Mouse (Mus musculus) urinary bladder, postnatal 14 days (tissue): ENCODE results near the gene Coq4.
"Not testable (repeated sequence)": the region's sequence is repeated elsewhere in the genome, so short reads cannot be mapped to it uniquely, and the experiment has no call there.

Experiments used
- DNase-seq: peaks from one replicate; pipeline ENCODE4 v3.0.0; 2021; ENCODE audit warnings: low spot score

The Coq4 gene

DNA sequence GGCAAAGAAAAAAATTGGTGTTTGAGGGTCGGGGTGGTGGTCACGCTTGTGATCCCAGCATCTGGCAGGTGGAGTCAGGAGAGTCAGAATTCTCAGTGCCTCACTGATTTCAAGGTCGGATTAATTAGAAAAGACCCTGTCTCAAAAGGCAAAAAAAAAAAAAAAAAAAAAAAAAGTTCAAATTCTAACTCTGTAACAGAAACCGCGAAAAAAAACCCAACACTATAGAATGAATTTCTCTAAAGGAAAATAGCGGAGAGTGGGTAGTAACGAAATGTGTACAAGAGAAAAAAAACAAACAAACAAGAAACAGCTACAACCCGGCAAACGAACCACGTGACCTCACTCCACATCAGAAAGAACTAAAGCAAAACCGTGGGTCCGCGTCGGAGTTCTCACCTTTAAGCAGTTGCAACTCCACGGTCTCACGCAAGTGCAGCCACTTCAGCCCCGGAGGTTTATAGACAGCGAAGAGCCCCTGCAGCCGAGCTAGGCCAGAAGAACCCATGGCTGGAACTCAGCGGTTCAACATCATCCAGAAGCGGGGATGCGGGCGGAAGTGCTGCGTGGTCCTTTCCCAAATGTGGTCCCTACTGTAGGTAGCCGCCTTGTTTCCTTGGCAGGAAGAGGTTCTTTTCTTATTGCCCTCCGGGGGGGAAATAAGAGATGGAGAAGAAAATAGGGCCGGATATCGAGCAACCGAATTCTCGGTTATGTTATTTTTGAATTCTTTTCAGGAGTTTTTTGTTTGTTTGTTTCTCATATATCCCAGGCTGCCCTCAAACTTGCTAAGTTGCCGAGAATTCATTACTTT is at the start of gene Coq4:
Coq4 (plus strand) TSS at position 390 of the 814 bp plus-strand sequence.
- peak; percentile 90 for DNase-seq

DNA sequence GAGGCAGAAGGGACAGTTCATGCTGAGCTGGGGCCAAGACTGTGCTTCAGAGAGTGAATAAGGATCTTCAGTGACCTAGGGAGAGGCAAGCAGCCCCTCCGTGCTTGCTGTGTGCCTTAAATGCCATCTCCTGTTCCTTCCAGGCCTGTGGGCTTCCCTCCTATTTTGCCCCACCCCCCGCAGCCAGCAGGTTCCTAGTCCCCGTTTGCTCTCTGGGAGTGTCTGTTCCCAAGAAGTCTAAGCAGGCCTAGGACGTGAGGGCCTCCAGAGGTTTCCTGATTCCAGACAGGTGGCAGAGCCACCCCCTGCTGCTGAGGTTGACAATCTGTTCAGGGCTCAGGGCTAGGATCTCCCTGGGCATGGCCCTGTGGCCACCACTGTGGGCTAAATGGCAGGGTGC is 48.5 kb upstream of the Coq4 start:
- DNase-seq, result no peak

DNA sequence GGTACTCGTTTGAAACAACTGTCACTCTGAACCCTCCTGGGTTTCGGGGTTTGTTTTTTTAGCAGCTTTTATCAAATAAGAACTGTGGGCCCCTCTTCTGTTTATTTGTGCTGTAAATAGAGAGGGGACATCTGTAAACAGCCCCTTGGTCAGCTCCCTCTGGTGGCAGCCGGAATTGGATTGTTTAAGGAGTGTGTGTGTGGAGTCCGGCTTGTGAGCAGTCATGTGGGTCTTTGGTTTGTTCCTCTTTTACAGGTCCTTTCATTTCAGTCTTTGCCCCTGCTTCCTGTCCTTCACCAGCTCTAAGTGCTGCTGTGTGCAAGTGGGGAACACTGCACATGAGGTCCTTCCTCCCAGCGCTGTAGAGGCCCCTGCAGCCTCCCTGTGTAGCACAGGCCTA is 47.9 kb upstream of the Coq4 start:
- no peak for DNase-seq

DNA sequence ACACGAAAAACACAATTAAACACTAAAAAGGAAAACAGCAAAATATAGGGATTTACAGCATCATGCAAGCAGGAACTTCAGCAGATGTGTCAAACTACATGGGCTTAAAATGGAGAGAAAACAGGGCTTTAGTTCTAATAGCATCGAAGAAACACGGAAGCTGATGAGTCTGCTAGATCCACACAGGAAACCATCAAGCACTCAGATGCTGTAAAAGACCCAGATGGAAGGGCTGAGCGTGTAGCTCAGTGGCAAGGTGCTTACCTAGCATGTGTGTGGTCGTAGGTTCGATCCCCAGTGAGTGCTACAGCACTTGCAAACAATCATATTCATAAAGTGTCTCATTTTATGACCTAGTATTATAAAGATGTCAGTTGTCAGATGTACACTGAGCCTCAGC is 46.1 kb upstream of the Coq4 start:
- DNase-seq, result no peak

DNA sequence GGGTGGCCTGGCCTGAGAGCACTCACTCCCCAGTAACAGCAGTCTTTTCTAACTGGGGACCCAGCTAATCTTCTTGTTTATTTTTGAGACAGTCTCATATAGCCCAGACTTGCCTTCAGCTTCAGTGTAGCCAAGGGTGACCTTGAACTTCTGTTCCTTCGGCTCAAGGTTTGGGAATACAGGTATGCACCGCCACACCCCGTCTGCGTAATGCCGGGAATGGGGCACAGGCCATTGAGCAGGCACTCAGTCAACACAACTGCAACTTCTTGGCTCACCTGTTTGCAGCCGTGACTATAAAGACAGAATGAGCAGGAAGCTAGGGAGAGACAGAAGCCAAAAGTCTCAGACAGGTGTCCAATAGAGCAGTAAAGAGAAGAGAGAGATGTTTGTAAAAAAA is 43.0 kb upstream of the Coq4 start:
- no peak for DNase-seq

DNA sequence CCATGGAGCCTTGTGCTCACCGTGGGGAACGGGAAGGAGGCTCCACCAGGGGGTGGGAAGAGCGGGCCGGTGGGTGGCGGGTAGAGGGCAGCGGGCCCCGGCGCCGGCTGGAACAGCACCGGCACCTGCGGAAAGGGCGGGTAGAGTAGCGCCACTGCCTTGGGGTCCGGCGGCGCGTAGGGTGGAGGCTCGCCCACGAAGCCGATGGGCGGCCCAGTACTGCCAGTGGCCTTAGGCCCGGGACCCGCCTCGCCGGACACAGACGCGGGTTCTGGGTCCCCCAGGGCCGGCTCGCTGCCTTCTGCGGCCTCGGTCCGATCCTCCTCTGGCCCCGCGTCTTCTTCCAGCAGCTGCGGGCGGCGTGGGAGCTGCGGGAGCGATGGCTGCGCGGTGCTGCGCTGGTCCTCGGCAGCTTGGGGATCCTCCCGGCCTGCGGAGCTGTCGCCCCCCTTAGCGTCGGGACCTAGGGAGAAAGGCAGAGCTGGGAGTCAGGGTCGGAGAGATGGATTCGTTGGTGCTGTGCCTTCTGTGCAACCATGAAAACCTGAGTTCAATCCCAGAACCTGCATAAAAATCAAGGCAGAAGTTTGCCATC is 40.0 kb upstream of the Coq4 start:
- DNase-seq, result no peak

DNA sequence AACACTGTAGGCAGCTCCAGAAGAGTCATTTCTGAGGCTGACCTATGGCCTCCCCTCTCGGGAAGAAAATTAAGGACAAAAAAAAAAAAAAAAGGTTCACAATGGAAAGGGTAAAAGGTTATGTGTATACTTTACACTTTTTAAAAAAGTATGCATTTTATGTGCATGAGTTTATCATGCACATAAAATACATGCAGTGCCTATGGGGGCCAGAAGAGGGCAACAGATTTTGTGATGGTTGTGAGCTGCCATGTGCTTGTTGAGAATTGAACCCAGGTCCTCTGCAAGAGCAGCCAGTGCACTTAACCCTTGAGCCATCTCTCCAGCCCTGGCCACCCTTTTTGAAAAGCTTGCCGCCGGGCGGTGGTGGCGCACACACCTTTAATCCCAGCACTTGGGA is 39.4 kb upstream of the Coq4 start:
- no peak for DNase-seq

DNA sequence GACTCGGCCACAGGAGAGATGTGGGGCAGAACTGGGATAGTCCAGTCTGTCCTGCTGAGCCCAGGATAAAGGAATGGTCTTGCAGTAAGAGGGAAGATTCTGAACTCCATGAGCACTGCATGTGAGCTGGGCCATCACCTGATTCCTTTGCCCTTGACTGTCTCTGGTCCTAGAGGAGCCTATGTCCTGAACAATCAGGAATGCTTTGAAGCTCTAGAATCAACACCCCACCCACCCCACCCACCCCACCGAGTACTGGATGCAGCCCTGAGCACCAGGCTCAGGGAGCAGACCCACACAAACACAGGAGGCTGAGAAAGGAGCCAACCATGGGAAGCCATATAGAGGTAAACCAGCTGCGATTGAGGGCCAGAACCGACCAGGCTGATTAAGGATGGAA is 38.8 kb upstream of the Coq4 start:
- no peak for DNase-seq

DNA sequence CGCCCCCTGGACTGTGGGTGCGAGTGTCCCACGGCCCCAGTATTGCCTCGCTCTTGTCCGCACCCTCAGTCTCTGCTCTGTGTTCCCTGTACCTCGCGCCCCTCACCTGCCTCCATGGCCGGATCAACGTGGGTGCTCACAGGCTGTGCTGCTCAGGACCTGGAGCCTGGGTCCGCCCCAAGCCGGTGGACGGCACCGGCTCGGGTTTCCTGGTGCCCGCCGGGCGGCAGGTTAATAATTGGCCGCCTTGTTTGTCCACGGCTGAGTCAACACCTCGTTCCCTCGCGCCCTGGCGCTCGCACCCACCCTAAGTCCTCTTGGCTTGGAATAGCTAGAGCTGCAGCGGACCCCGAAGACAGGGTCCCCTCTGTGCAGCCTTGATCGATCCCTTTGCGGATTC is 35.8 kb upstream of the Coq4 start, which contains the start of gene Gm13420:
Gm13420 (minus strand) TSS at position 189 of the 400 bp plus-strand sequence.
- DNase-seq, result peak; percentile 53

DNA sequence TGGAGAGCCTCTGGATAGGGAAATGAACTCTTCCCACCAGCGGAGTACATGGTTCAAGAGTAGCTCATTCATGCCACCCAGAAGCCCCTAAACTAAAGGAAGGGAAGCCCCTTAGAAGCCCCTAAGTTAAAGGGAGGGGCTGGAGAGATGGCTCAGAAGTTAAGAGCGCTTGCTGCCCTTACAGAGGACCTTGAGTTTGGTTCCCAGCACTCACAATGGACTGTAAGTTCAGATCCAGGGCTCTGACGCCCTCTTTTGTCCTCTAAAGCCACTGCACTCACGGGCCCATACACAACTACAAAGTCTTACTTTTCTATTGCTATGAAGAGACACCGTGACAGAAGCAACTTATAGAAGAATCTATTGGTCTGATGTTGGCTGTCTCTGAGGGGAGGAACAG is 34.9 kb upstream of the Coq4 start:
- DNase-seq, result no peak

DNA sequence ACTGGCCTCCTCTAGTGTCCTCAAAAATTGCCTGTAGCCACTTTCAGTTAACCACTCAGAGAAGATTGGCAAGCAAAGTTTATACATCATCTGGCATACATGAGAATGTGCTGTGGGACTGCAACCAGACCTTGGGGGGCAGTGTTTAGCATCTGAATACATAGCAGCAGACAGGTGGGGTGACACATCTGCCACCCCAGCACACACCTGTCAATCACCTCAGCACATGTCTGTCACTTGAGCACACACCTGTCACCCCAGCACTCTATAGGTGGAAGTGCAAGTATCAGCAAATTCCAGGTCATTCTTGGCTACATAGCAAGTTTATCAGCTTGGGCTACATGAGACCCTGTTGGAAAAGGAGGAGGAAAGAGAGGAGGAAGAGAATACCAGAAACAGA is 31.6 kb upstream of the Coq4 start:
- no peak for DNase-seq

DNA sequence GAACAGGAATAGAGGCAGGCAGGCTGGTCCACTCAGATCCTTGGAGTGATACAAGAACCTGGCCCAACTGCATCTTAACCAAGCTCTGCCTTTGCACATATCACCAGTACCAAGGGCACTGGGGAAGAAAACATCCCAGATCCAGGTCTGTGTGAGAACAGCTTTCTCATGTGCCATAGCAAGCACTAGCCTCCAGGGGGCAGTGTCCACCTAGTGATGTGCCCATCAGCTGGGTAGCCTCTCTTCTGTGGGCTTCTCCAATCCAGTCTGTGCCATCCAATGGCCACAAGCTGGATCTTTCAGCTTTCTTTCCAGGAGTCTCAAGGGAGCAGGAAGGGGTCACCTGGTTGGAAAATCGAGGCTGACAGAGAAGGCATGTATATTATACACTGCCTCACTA is 22.5 kb upstream of the Coq4 start:
- DNase-seq, result peak; percentile 71

DNA sequence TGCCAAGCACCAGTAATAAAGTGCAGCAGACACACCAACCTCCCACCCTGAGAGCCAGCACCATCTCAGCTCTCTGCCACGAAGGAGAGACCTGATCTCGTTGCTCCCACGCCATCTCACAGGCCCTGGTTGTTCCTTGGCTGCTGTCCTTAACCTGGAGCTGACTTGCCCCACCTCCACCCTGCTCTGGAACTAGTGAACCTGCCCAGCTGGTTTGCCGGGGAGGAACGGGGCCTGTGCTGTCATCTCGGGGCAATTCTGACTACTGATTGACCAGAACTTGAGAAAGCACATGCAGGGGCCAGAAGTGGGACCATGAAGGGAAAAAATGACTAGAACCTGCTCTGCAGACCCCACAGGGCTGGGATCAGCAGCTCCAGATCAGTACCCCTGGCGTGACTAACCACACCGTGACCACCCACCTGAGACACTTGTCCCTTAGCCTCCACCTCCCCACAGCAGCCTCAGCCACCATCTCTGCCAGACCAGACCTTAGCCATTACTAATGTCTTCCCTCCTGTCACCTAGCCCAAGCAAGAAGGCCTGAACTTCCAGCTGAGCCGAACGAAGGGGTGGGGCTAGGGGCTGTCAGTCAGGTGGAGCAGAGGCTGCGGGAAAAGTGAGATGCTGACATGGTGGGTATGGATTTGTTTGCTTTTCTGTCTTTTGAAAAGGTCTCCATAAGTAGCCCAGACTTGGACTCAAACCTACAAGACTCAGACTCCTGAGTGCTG is 19.1 kb upstream of the Coq4 start:
- peak; percentile 81 for DNase-seq

DNA sequence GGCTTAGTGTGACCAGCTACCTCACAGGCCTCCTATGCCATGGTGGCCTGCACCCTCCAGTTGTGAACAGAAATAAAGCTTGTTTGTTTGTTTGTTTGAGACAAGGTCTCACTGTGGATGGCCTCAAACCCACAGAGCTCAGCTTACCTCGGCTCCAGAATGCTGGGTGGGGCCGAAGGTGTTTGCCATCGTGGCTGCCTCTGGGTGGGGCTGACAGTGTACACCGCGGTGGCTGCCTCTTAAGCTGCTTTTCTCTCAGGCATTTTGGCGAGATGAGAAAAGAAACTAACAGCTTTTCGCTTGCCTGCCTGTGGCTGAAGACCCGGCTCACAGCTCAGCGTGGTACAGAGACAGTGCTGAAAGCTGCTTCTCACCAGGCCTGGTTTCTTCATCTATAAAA is 18.4 kb upstream of the Coq4 start:
- DNase-seq, result peak; percentile 30

DNA sequence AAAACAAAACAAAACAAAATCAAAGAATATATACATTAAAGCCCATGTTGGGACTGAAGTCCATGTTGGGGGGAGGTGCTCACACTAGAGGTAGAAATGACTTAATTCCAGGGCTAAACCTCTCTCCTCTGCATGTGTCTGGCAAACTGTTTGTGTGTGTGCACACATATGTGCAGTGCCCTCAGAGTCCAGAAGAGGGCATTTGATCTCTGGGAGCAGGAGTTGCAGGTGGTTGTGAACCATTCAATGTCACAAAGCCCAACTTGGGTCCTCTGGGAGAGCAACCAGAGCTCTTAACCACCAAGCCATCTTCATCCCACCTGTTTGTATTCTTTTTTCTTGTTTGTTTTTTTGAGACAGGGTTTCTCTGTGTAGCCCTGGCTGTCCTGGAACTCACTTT is 17.1 kb upstream of the Coq4 start:
- DNase-seq, result no peak

DNA sequence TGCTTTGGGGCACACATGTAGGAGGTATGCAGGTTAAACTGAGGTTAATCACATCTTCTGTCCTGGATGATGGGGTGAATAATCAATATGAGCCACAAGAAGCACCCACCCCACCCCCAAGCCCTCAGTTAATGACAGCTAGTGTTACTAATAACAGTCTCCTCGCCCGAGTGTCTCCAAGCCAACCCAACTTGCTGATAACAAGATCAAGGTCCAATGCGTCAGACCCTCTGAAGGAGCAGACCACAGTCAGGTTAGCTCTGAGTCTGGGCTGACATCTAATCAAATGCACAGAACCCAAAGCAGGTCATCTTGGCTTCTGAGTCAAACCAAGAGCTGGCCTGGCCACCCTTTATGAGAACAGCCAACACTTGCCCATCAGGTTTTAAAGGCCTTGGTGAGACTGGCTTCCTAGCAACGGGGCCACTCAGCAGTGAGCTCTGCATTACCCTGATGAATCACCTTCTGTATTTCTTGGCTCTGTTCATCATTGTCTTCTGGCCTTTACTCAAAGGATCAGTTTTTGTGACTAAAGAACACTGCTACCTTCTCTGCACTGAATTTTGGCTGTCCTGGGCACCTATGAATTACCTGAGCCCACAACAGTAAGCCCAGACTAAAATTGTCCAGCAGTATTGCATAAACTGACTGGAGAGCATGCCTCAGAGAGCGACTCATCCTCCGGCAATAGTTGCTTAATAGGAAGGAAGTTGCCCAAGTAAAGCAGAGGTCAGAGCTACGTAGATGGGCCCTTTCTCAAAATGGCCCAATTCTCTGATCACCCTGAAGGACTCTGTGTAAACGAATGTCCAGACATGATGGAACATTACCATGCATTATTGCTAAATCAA is 15.5 kb upstream of the Coq4 start:
- DNase-seq, result peak; percentile 51

DNA sequence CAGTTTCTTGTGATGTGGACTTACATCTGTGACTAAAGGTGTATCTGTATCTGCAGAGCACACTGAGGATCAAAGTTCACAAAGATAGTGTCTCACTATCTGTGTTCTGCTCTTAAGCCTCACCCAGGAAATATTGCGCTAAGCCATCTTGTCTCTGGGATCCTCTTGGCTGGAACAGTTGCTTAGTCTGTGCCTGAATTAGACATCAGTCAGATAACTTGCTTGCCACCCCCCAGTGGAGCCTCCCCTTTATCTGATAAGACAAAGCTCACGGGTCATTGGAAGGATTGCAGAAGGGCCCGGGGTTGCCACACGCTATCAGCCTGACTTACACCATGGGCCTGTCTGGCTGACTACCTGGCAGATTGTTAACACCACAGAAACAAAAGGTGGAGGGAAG is 14.0 kb upstream of the Coq4 start:
- no peak for DNase-seq

DNA sequence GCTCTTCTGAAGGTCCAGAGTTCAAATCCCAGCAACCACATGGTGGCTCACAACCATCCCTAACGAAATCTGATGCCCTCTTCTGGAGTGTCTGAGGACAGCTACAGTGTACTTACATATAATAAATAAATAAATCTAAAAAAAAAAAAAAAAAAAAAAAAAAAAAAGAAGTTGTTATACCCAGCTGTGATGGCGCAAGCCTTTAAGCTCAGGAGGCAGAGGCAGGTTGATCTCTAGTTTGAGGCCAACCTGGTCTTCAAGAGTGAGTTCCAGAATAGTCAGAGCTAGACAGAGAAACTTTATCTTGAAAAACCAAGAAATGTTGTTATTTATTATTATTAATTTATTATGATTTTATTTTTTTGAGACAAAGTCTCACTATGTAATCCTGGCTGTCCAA is 6.0 kb upstream of the Coq4 start:
- not testable (repeated sequence) for DNase-seq

DNA sequence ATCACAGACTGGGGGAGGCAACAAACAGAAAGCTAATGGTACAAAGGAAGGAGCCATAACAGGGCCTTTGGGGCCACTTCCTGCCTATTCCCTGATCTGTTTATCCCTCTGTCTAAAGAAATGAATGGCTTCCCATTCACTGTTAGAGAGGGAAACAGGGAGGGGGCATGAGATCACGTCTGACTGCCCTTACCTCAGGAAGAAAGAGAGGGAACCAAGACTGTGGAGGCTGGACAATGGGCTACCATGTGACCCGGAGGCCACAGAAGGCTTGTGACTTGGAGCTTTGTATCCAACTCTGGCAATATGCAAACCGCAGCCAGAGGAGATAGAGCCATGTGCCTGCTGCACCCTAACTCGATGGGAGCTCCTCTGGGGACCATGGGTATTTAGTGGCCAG is 3.0 kb upstream of the Coq4 start:
- DNase-seq, result no peak

DNA sequence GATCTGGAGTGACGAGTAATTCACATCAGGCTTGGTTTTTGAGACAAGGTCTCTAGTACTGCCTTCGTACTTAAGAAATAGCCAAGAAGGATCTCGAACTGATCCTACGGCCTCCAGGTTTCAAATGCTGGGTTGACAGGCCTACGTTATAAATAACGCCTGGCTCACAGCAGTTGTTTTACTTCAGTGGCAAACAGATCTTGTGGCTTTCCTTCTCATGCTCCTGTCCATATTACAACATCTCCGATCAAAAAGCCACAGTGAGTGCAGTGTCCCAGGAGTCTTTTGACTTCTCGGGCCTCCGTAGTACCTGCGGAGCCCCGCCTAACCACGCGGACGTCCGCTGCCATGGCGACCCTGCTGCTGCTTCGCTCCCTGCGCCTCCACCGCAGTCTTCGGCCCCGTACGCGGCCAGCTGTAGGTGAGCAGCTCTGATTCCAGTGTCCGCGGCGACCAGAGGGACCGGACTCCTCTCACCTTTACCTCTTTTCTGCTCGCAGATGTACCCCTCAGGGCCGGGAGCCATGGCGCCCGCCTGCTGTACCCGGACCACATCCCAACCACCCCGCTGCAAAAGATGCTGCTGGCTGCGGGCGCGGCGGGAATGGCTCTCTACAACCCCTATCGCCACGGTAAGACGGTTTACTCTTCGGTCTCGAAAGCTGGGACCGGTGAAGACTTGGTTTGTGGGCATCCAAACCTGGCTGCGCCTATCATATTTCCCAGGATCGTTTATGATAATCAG is 816 bp downstream of the Coq4 start, which contains the start of gene Trub2:
Trub2 (minus strand) TSS at position 566 of the 745 bp plus-strand sequence.
- peak; percentile 82 for DNase-seq

DNA sequence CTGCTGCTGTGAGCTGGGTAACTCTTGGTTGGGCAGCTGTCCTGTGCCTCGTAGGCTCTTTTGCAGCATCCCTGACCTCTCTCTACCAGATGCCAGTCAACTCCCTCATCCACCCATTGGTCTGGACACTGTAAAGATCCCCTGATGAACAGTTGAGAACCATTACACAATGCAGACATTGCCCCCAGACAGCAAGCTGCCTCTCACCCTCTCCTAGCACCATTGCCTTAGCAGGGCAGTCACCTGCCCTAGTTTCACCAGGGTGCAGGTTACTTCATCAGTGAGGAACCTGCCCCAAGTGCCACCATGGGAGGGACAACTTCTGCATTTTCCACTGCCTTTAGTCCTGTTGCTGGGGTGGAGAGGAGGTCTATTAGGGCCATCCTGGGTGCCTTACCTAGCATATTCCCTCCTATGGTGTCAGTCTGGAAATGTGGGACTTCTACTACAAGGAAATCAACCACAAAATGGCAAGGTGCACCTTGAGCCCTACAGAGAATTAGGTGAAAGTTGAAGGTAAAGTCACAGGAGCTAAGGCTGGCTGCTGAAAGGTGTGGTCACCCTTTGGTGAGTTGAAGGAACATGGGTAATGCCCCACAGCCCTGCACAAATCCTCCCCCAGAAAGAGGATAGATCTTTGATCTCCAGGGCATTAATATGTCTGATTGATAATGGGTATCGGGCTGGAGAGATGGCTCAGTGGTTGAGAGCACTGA is 5.6 kb downstream of the Coq4 start:
- no peak for DNase-seq
